Mouse (Mus musculus): ENCODE measurements at regions not wholly inside any gene's neighbourhood (a gene's known extent, or its start where the extent isn't known, plus 50 kb on each side); places are given as distances from the start of the nearest gene placed in this dataset.
A peak's percentile ranks its signal among the peaks of the same experiment; 100 is the strongest.

- Histone ChIP-seq H3K79me2 (ENCODE audit: control insufficient read depth, insufficient read depth, low read length, poor library complexity) (no peaks in the 10 kb centered on the region), H3K4me1 (ENCODE audit: control insufficient read depth in 1 of 2, insufficient read depth in 2 of 2, low read length in 2 of 2) (no peaks in the 10 kb centered on the region), H3K9me3 (replicated peaks; ENCODE audit: insufficient read depth, low read length) (no peaks in the 10 kb centered on the region), H3K36me3 (ENCODE audit: control insufficient read depth in 1 of 2, insufficient read depth in 2 of 2, low read length in 2 of 2) (no peaks in the 10 kb centered on the region), H3K27ac (ENCODE audit: control insufficient read depth, low read depth, low read length) (no peak overlapping the region), H3K9ac (ENCODE audit: control insufficient read depth, low read depth, low read length, poor library complexity, severe bottlenecking) (no peak overlapping the region), H3K4me3 (ENCODE audit: control insufficient read depth in 1 of 2, insufficient read depth in 1 of 2, low read depth in 2 of 2, low read length in 2 of 2) (no peak overlapping the region), H3K27me3 (ENCODE audit: control insufficient read depth in 1 of 2, insufficient read depth in 2 of 2, low read length in 2 of 2) (no peaks in the 10 kb centered on the region)
- DNase-seq (ENCODE audit: low read depth, low spot score), result no peak
- no peak for TF ChIP-seq MXI1 (IDR thresholded peaks at IDR 0.05; ENCODE audit: low read depth, low read length)
- no peak for TF ChIP-seq EP300 (IDR thresholded peaks at IDR 0.05; ENCODE audit: low read depth in 1 of 2, low read length in 2 of 2)
- TF ChIP-seq RAD21 (IDR thresholded peaks at IDR 0.05; ENCODE audit: low read depth, low read length), result no peak
- no peak for TF ChIP-seq CHD2 (IDR thresholded peaks at IDR 0.05; ENCODE audit: low read length)
- no peak for TF ChIP-seq GATA1 (IDR thresholded peaks at IDR 0.05; ENCODE audit: low read depth, low read length)
- TF ChIP-seq SIN3A (IDR thresholded peaks at IDR 0.05; ENCODE audit: low read length), result no peak
- no peak for TF ChIP-seq USF2 (IDR thresholded peaks at IDR 0.05; ENCODE audit: borderline replicate concordance in 1 of 2, insufficient read depth in 1 of 2, low read depth in 1 of 2, low read length in 2 of 2)
- TF ChIP-seq USF1 (IDR thresholded peaks at IDR 0.05; ENCODE audit: low read depth, low read length), result no peak
- no peak for TF ChIP-seq ZNF384 (IDR thresholded peaks at IDR 0.05; ENCODE audit: low read depth, low read length)
- no peak for TF ChIP-seq TCF12 (IDR thresholded peaks at IDR 0.05; ENCODE audit: low read depth, low read length)
- TF ChIP-seq POLR2AphosphoS5 (IDR thresholded peaks at IDR 0.05; ENCODE audit: borderline replicate concordance, low read depth, low read length), result no peak
- no peak for TF ChIP-seq ZMIZ1 (IDR thresholded peaks at IDR 0.05; ENCODE audit: low read depth, low read length)
- no peak for TF ChIP-seq NELFE (IDR thresholded peaks at IDR 0.05; ENCODE audit: low read depth, low read length)
- no peak for TF ChIP-seq ELF1 (IDR thresholded peaks at IDR 0.05; ENCODE audit: low read depth, low read length)
- no peak for TF ChIP-seq BHLHE40 (IDR thresholded peaks at IDR 0.05; ENCODE audit: borderline replicate concordance, low read depth, low read length)
- TF ChIP-seq ETS1 (IDR thresholded peaks at IDR 0.05; ENCODE audit: low read depth, low read length), result no peak
- TF ChIP-seq JUND (IDR thresholded peaks at IDR 0.05; ENCODE audit: low read depth, low read length), result no peak
- TF ChIP-seq RCOR1 (IDR thresholded peaks at IDR 0.05; ENCODE audit: low read depth, low read length), result no peak
- no peak for TF ChIP-seq ZKSCAN1 (IDR thresholded peaks at IDR 0.05; ENCODE audit: low read depth, low read length)
- no peak for TF ChIP-seq CHD1 (IDR thresholded peaks at IDR 0.05; ENCODE audit: low read depth, low read length)
Measured at GRCm38 (mm10) chr5:97554274-97554673, 97.5 kb upstream of the Gk2 start.

- no peaks in the 10 kb centered on the region for H3K36me3 ChIP-seq (ENCODE audit: control insufficient read depth in 1 of 2, insufficient read depth in 2 of 2, low read length in 2 of 2)
- no peaks in the 10 kb centered on the region for H3K9me3 ChIP-seq (replicated peaks; ENCODE audit: insufficient read depth, low read length)
- no peaks in the 10 kb centered on the region for H3K4me1 ChIP-seq (ENCODE audit: control insufficient read depth in 1 of 2, insufficient read depth in 2 of 2, low read length in 2 of 2)
- no peak overlapping the region for H3K4me3 ChIP-seq (ENCODE audit: control insufficient read depth in 1 of 2, insufficient read depth in 1 of 2, low read depth in 2 of 2, low read length in 2 of 2)
- TF ChIP-seq SMC3 (IDR thresholded peaks at IDR 0.05; ENCODE audit: low read depth, low read length) (peak; percentile 64), EP300 (IDR thresholded peaks at IDR 0.05; ENCODE audit: low read depth in 1 of 2, low read length in 2 of 2) (no peak), ZC3H11A (IDR thresholded peaks at IDR 0.05; ENCODE audit: low read depth, low read length) (0 out of 2 replicates have a peak, but pooled peaks have one; percentile 24), MEF2A (IDR thresholded peaks at IDR 0.05; ENCODE audit: extremely low read depth, insufficient replicate concordance, low read depth, low read length, poor library complexity, severe bottlenecking) (no peak), CTCF (IDR thresholded peaks at IDR 0.05 in 2 of 3, conservative IDR thresholded peaks at IDR 0.05 in 1 of 3; ENCODE audit: control insufficient read depth in 1 of 3, insufficient read depth in 1 of 3, low read depth in 2 of 3, low read length in 3 of 3, poor library complexity in 1 of 3, severe bottlenecking in 1 of 3) (peak; percentile 56 to 72 (median 63)), RAD21 (IDR thresholded peaks at IDR 0.05; ENCODE audit: low read depth, low read length) (peak; percentile 54), MAX (IDR thresholded peaks at IDR 0.05; ENCODE audit: low read length) (no peak), UBTF (IDR thresholded peaks at IDR 0.05; ENCODE audit: borderline replicate concordance, insufficient read depth, low read depth, low read length) (no peak)
- no peak overlapping the region for H3K27ac ChIP-seq (ENCODE audit: control insufficient read depth, low read depth, low read length)
- DNase-seq (ENCODE audit: low read depth, low spot score), result peak; percentile 50
- H3K9ac ChIP-seq (ENCODE audit: control insufficient read depth, low read depth, low read length, poor library complexity, severe bottlenecking), result no peak overlapping the region
- H3K27me3 ChIP-seq (ENCODE audit: control insufficient read depth in 1 of 2, insufficient read depth in 2 of 2, low read length in 2 of 2), result no peaks in the 10 kb centered on the region
- no peaks in the 10 kb centered on the region for H3K79me2 ChIP-seq (ENCODE audit: control insufficient read depth, insufficient read depth, low read length, poor library complexity)
Measured at GRCm38 (mm10) chr5:97553122-97553521, 96.3 kb upstream of the Gk2 start.

All from MEL (cell line).